Mouse (Mus musculus): ENCODE measurements at regions not wholly inside any gene's neighbourhood (a gene's known extent, or its start where the extent isn't known, plus 50 kb on each side); places are given as distances from the start of the nearest gene placed in this dataset.

- TF ChIP-seq POLR2A (IDR thresholded peaks at IDR 0.05; ENCODE audit: borderline replicate concordance, extremely low read depth, insufficient read depth, insufficient read length): no peak
- Histone ChIP-seq H3K36me3 (ENCODE audit: control insufficient read depth, insufficient read depth, low read length) (no peaks in the 10 kb centered on the region), H3K4me3 (replicated peaks; ENCODE audit: low read length) (peak overlapping the region; percentile 40), H3K9ac (ENCODE audit: low read depth, low read length, severe bottlenecking) (peak overlapping the region; percentile 34), H3K4me2 (replicated peaks; ENCODE audit: low read depth, low read length, severe bottlenecking) (peak overlapping the region; percentile 67), H3K27me3 (ENCODE audit: control insufficient read depth, insufficient read depth, low read length) (peaks cover 38% of the 10 kb centered on the region; the same call in 1 of the 2 replicates), H3K4me1 (ENCODE audit: control insufficient read depth, insufficient read depth, low read length) (peaks cover 9% of the 10 kb centered on the region), H3K9me3 (ENCODE audit: control insufficient read depth, low read length) (no peaks in the 10 kb centered on the region), H3K27ac (replicated peaks; ENCODE audit: low read depth, low read length) (no peak overlapping the region)
- ATAC-seq (ENCODE audit: low FRiP score, low read depth) (no peak), DNase-seq (ENCODE audit: low spot score) (no peak)
- under 1% methylated on average over 45 of the region's 56 CpGs for WGBS
Observed at GRCm38 (mm10) chr4:44424831-44425704, 124.4 kb downstream of the Melk start.

- DNase-seq (ENCODE audit: low spot score): peak; percentile 43
- Histone ChIP-seq H3K4me2 (replicated peaks; ENCODE audit: low read depth, low read length, severe bottlenecking) (no peak overlapping the region), H3K9me3 (ENCODE audit: control insufficient read depth, low read length) (no peaks in the 10 kb centered on the region), H3K36me3 (ENCODE audit: control insufficient read depth, insufficient read depth, low read length) (no peaks in the 10 kb centered on the region), H3K9ac (ENCODE audit: low read depth, low read length, severe bottlenecking) (no peak overlapping the region), H3K27ac (replicated peaks; ENCODE audit: low read depth, low read length) (no peak overlapping the region), H3K27me3 (ENCODE audit: control insufficient read depth, insufficient read depth, low read length) (no peaks in the 10 kb centered on the region), H3K4me3 (replicated peaks; ENCODE audit: low read length) (no peak overlapping the region), H3K4me1 (ENCODE audit: control insufficient read depth, insufficient read depth, low read length) (no peaks in the 10 kb centered on the region)
- ATAC-seq (ENCODE audit: low FRiP score, low read depth): no peak
- no peak for TF ChIP-seq POLR2A (IDR thresholded peaks at IDR 0.05; ENCODE audit: borderline replicate concordance, extremely low read depth, insufficient read depth, insufficient read length)
- 33% methylated on average over 9 of the region's 9 CpGs for WGBS
Observed at GRCm38 (mm10) chr4:44434593-44434992, 133.9 kb downstream of the Melk start.

- H3K9me3 ChIP-seq (ENCODE audit: control insufficient read depth, low read length): no peaks in the 10 kb centered on the region
- TF ChIP-seq POLR2A (IDR thresholded peaks at IDR 0.05; ENCODE audit: borderline replicate concordance, extremely low read depth, insufficient read depth, insufficient read length): no peak
- no peaks in the 10 kb centered on the region for H3K4me1 ChIP-seq (ENCODE audit: control insufficient read depth, insufficient read depth, low read length)
- no peak overlapping the region for H3K9ac ChIP-seq (ENCODE audit: low read depth, low read length, severe bottlenecking)
- no peak overlapping the region for H3K4me2 ChIP-seq (replicated peaks; ENCODE audit: low read depth, low read length, severe bottlenecking)
- DNase-seq (ENCODE audit: low spot score) (no peak), ATAC-seq (ENCODE audit: low FRiP score, low read depth) (no peak)
- H3K27me3 ChIP-seq (ENCODE audit: control insufficient read depth, insufficient read depth, low read length): no peaks in the 10 kb centered on the region
- no peak overlapping the region for H3K27ac ChIP-seq (replicated peaks; ENCODE audit: low read depth, low read length)
- H3K4me3 ChIP-seq (replicated peaks; ENCODE audit: low read length): no peak overlapping the region
- 45% methylated on average over 4 of the region's 4 CpGs for WGBS
- no peaks in the 10 kb centered on the region for H3K36me3 ChIP-seq (ENCODE audit: control insufficient read depth, insufficient read depth, low read length)
Observed at GRCm38 (mm10) chr4:44445511-44445910, 144.8 kb downstream of the Melk start.

GRCm38 (mm10) chr4:44450881-44451532, 150.3 kb downstream of the Melk start:
- ATAC-seq (ENCODE audit: low FRiP score, low read depth) (no peak), DNase-seq (ENCODE audit: low spot score) (no peak)
- no peak for TF ChIP-seq POLR2A (IDR thresholded peaks at IDR 0.05; ENCODE audit: borderline replicate concordance, extremely low read depth, insufficient read depth, insufficient read length)
- H3K27me3 ChIP-seq (ENCODE audit: control insufficient read depth, insufficient read depth, low read length): no peaks in the 10 kb centered on the region
- WGBS: 35% methylated on average over 10 of the region's 10 CpGs
- H3K27ac ChIP-seq (replicated peaks; ENCODE audit: low read depth, low read length): no peak overlapping the region
- no peaks in the 10 kb centered on the region for H3K4me1 ChIP-seq (ENCODE audit: control insufficient read depth, insufficient read depth, low read length)
- H3K9me3 ChIP-seq (ENCODE audit: control insufficient read depth, low read length): no peaks in the 10 kb centered on the region
- no peaks in the 10 kb centered on the region for H3K36me3 ChIP-seq (ENCODE audit: control insufficient read depth, insufficient read depth, low read length)
- H3K9ac ChIP-seq (ENCODE audit: low read depth, low read length, severe bottlenecking): no peak overlapping the region
- no peak overlapping the region for H3K4me2 ChIP-seq (replicated peaks; ENCODE audit: low read depth, low read length, severe bottlenecking)
- no peak overlapping the region for H3K4me3 ChIP-seq (replicated peaks; ENCODE audit: low read length)

GRCm38 (mm10) chr4:44452043-44452618, 151.5 kb downstream of the Melk start:
- no peak for TF ChIP-seq POLR2A (IDR thresholded peaks at IDR 0.05; ENCODE audit: borderline replicate concordance, extremely low read depth, insufficient read depth, insufficient read length)
- no peak overlapping the region for H3K27ac ChIP-seq (replicated peaks; ENCODE audit: low read depth, low read length)
- DNase-seq (ENCODE audit: low spot score): no peak
- no peak overlapping the region for H3K4me2 ChIP-seq (replicated peaks; ENCODE audit: low read depth, low read length, severe bottlenecking)
- H3K4me1 ChIP-seq (ENCODE audit: control insufficient read depth, insufficient read depth, low read length): no peaks in the 10 kb centered on the region
- no peak overlapping the region for H3K9ac ChIP-seq (ENCODE audit: low read depth, low read length, severe bottlenecking)
- no peak for ATAC-seq (ENCODE audit: low FRiP score, low read depth)
- no peaks in the 10 kb centered on the region for H3K9me3 ChIP-seq (ENCODE audit: control insufficient read depth, low read length)
- 65% methylated on average over 8 of the region's 8 CpGs for WGBS
- H3K36me3 ChIP-seq (ENCODE audit: control insufficient read depth, insufficient read depth, low read length): no peaks in the 10 kb centered on the region
- H3K4me3 ChIP-seq (replicated peaks; ENCODE audit: low read length): no peak overlapping the region
- H3K27me3 ChIP-seq (ENCODE audit: control insufficient read depth, insufficient read depth, low read length): no peaks in the 10 kb centered on the region

Measured in limb, embryonic 14.5 days (tissue).